Mouse (Mus musculus) midbrain, postnatal 0 days (tissue): ENCODE data around the gene Cyfip2. TPM values are rescaled to one million over a fixed set of nuclear protein-coding genes. Genes with fewer than 3 reads are reported as not detected.

ENCODE experiments used
- ATAC-seq: fragments of 200-750 bp; cut with Nextera tagmentation; 2 replicates; pipeline ENCODE4 v1.8.0; 2017; ENCODE audit warnings: moderate number of reproducible peaks, mild to moderate bottlenecking, moderate TSS enrichment, moderate library complexity; ENCODE audit not compliant: low FRiP score
- DNase-seq: peaks from one replicate; pipeline ENCODE4 v3.0.0-alpha.2; 2015; ENCODE audit warnings: low spot score
- H3K27ac ChIP-seq: fragments of 300-500 bp; sonication (generic); 2 replicates; pipeline ENCODE4 v1.5.1; 2014; ENCODE audit warnings: low read depth, mild to moderate bottlenecking, low read length, mixed read lengths
- H3K27me3 ChIP-seq: fragments of 300-500 bp; sonication (generic); 2 replicates; pipeline ENCODE4 v1.6.1; 2014; ENCODE audit warnings: low read length, control low read depth, mixed read lengths; ENCODE audit not compliant: insufficient read depth
- H3K36me3 ChIP-seq: fragments of 300-500 bp; sonication (generic); 2 replicates; pipeline ENCODE4 v1.6.1; 2014; ENCODE audit warnings: low read length, control low read depth, mixed read lengths; ENCODE audit not compliant: insufficient read depth
- H3K4me1 ChIP-seq: fragments of 300-500 bp; sonication (generic); 2 replicates; pipeline ENCODE4 v1.6.1; 2014; ENCODE audit warnings: mild to moderate bottlenecking, control low read depth, antibody characterized with exemption, low read length, mixed read lengths; ENCODE audit not compliant: insufficient read depth
- H3K4me2 ChIP-seq: fragments of 300-500 bp; sonication (generic); 2 replicates; pipeline ENCODE4 v1.6.1; 2014; ENCODE audit warnings: low read depth, mild to moderate bottlenecking, low read length, mixed read lengths; ENCODE audit not compliant: poor library complexity, severe bottlenecking
- H3K4me3 ChIP-seq: fragments of 300-500 bp; sonication (generic); 2 replicates; pipeline ENCODE4 v1.5.1; 2014; ENCODE audit warnings: low read depth, mild to moderate bottlenecking, low read length, moderate library complexity
- H3K9ac ChIP-seq: fragments of 300-500 bp; sonication (generic); replicated peaks from 2 replicates; pipeline ENCODE4 v1.6.1; 2014; ENCODE audit warnings: mild to moderate bottlenecking, low read length, moderate library complexity, mixed read lengths; ENCODE audit not compliant: poor library complexity, severe bottlenecking
- H3K9me3 ChIP-seq: fragments of 300-500 bp; sonication (generic); 2 replicates; pipeline ENCODE4 v1.6.1; 2016; ENCODE audit warnings: low read length, control low read depth
- CTCF ChIP-seq: IDR thresholded peaks from 2 replicates; pipeline ENCODE4 v1.5.1; 2016; ENCODE audit warnings: antibody characterized with exemption, mild to moderate bottlenecking
- WGBS: fragments of 180-500 bp; shearing (Covaris S2); extraction: QIAGEN DNeasy Blood & Tissue Kit; methylation state at CpG from one replicate; pipeline ENCODE4 v1.1.7; 2014; 5-methylcytosine and 5-hydroxymethylcytosine counted together
- polyA plus RNA-seq: library from polyadenylated mRNA; unstranded; fragments of >200 nt; fragmentation: Nextera tagmentation; extraction: Ambion mirVana; gene quantifications from 2 replicates; pipeline ENCODE4 v1.2.1, GENCODE M21; 2015
- total RNA-seq: library from RNA; depleted of rRNA; stranded (reverse); fragments of >200 nt; gene quantifications from 2 replicates; pipeline ENCODE4 v1.2.3, GENCODE M21; 2014

Gene Cyfip2
- total and polyA plus RNA-seq, 2 experiments from 2014 or later: 83.7 to 133 TPM

DNA sequence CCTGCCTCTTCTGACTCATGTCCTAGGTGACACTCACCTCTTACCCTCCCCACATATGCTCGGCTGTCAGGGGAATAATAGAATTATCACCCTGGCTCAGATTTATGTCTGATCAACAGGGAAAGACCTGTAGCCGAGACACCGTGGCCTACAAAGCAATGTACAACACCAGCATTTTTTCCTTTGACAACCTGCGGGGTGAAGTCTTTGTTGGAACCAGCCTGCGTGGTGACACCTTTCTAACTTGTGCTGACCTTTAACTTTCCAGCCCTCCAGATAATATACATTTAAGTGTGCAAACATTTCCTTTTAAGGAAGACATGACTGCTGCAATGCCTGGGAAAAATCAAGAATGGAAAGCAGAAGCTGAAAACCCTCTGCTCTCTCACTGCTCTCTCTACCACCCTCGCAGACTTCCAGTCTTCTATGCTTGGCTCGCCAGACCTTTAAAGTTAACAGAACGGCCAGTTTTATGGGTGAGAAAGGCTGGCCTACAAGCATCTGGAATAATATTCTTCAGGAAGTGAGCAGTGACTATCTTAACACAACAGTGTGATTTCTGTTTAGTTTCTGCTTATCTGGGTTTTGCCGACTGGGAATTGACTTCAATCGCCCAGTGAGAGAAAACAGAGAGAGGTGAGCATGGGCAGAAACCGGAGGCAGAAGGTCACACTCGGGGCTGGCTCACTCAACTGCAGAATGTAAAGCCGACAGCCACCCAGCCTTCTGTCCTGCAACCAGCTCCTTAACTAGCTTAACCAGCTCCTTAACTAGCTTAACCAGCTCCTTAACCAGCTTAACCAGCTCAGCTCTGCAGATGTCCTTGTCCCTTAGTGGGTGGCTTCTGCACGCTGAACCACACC is 98.1 kb downstream of the Cyfip2 start:
- H3K4me1 ChIP-seq: peaks cover 7% of the 10 kb centered on the region
- H3K27ac ChIP-seq: peak overlapping the region; percentile 27; the same call in 1 of the 2 replicates
- ATAC-seq (no peak), DNase-seq (no peak)
- H3K27me3 ChIP-seq: no peaks in the 10 kb centered on the region
- H3K9me3 ChIP-seq: no peaks in the 10 kb centered on the region
- no peak for TF ChIP-seq CTCF
- peaks cover 3% of the 10 kb centered on the region; the same call in 1 of the 2 replicates for H3K36me3 ChIP-seq
- H3K4me2 ChIP-seq: no peak overlapping the region
- no peak overlapping the region for H3K4me3 ChIP-seq
- H3K9ac ChIP-seq: no peak overlapping the region
- WGBS: 70% methylated on average over 14 of the region's 14 CpGs

DNA sequence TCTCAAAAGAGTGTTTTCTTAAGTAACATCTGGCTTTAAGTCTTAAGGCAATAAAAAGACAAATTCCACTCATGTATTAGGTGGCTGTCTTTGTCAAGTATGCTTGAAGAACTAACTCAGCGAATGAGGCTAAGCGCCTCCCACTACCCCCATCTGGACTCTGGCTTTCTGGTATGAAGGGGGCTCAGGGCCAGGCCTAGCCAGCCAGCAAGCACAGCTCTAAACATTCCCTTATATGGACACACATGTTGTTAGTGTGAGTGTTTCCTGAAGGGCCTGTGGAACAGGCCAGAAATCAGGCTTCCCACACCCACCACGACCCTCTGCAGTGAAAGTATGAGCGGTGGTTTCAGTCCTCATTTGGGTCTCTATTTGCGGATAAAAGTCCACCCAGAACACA is 98.8 kb downstream of the Cyfip2 start:
- 81% methylated on average over 5 of the region's 5 CpGs for WGBS
- DNase-seq: no peak
- no peak for TF ChIP-seq CTCF
- no peak overlapping the region for H3K4me2 ChIP-seq
- H3K27ac ChIP-seq: no peak overlapping the region
- H3K36me3 ChIP-seq: peaks cover 7% of the 10 kb centered on the region; the same call in 1 of the 2 replicates
- H3K9ac ChIP-seq: no peak overlapping the region
- no peak for ATAC-seq
- H3K27me3 ChIP-seq: no peaks in the 10 kb centered on the region
- no peaks in the 10 kb centered on the region for H3K9me3 ChIP-seq
- no peaks in the 10 kb centered on the region; the same call in 1 of the 2 replicates for H3K4me1 ChIP-seq
- H3K4me3 ChIP-seq: no peak overlapping the region

DNA sequence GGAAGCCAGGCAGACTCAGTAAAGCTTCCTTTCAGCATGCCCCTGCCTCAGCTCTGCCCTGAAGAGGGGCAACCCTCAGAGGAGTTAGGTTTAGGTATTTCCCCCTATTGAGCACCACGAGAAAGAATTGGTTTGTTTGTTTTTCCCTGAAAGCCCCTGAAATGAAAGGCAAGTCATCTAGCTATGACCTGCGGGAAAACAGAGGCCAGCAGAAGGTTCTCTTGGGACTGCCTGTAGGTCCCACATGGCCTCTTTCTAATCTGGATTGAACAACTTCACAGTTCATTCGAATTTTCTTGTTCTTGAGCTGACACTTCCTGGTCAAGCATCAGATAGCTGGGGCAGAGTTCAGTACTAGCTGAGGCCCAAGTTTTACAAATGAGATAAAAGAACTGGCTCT is 100.8 kb downstream of the Cyfip2 start:
- WGBS: 28% methylated on average over 3 of the region's 3 CpGs
- H3K27ac ChIP-seq: no peak overlapping the region
- no peak for ATAC-seq
- H3K4me2 ChIP-seq: no peak overlapping the region
- no peak for TF ChIP-seq CTCF
- no peaks in the 10 kb centered on the region for H3K27me3 ChIP-seq
- no peaks in the 10 kb centered on the region for H3K4me1 ChIP-seq
- H3K36me3 ChIP-seq: peaks cover 22% of the 10 kb centered on the region; the same call in 1 of the 2 replicates
- no peak overlapping the region for H3K4me3 ChIP-seq
- no peak for DNase-seq
- no peaks in the 10 kb centered on the region for H3K9me3 ChIP-seq
- no peak overlapping the region for H3K9ac ChIP-seq

DNA sequence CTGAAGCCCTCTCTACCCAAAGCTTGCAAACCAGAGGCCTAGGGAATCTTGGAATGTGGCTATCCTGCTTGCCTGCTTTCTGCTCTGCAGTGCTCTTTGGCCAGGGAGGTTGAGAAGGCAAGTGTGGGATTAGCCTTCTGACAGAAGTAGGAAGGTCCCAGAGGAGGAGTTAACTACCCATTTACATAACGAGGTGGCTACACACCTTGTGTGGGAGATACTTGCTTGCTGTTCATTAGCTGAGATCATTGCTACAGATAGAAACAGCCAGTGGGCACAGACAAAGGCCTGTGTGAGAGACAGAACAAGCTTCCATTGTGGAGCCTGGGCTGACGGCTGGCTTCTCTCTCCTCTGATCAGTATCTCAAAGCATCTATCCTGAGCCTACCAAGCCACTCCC is 102.8 kb downstream of the Cyfip2 start:
- Histone ChIP-seq H3K36me3 (peaks cover 34% of the 10 kb centered on the region; the same call in 1 of the 2 replicates), H3K27me3 (no peaks in the 10 kb centered on the region), H3K9me3 (no peaks in the 10 kb centered on the region), H3K9ac (no peak overlapping the region), H3K4me1 (no peaks in the 10 kb centered on the region), H3K4me2 (no peak overlapping the region), H3K4me3 (no peak overlapping the region), H3K27ac (no peak overlapping the region)
- WGBS: 59% methylated on average over 2 of the region's 2 CpGs
- DNase-seq: no peak
- ATAC-seq: no peak
- TF ChIP-seq CTCF: no peak

DNA sequence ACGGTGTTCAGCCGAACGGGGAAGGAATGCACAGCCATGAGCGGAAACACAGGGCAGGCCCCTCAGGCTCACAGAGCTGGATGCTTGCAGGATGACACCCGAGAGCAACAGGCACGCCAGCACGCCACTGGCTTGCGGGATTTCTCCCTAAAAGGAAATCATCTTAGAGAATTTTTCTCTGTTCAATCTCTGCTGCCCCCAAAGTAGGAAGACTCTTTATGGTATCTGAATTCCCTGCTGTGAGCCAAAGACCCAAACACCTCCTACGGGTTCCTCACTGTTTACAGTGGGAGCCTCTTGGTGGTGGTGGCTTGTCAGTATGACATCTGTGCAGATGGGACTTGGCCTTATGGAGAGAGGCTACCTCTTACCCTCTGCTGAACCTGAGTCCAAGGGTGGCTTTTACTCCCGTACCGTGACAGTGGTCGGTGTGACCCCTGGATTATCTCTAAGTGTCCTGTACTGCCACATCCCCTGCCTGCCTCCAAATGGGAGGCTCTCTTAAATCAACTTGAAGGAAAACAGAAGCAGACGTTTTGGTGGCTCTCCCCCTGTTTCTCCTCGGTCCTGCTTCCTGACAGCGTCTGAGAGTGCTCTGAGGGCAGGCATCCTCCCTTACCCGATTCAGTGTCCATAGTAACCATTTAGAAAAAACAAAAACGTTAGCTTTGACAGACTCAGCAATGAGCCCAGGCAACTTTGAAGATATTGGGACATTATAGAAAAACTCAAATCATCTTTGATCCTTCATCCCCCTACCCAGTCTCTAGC is 106.8 kb downstream of the Cyfip2 start:
- no peak for DNase-seq
- Histone ChIP-seq H3K9me3 (no peaks in the 10 kb centered on the region), H3K27ac (no peak overlapping the region), H3K27me3 (no peaks in the 10 kb centered on the region), H3K4me3 (no peak overlapping the region), H3K4me1 (no peaks in the 10 kb centered on the region), H3K36me3 (peaks cover 46% of the 10 kb centered on the region; the same call in 1 of the 2 replicates), H3K9ac (no peak overlapping the region), H3K4me2 (no peak overlapping the region)
- TF ChIP-seq CTCF: no peak
- WGBS: 79% methylated on average over 17 of the region's 17 CpGs
- no peak for ATAC-seq

DNA sequence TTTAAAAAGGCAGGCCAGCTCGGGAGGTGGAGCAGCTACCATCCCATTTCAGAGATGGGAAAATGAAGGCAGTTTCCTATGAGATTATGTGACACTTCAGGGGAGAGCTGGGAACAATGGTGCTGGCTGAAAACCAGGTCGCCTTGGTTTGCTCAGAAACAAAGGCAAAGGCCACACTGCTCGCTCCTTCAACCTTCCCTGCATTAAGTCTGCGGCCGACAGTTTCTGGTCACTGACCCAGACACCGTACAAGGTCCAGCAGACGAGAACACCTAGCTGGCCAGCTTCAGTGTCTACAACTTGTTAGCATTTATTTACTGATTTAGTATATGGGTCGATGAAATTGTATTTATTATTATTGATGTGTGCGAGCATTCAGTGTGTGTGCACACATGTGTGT is 107.8 kb downstream of the Cyfip2 start:
- Histone ChIP-seq H3K36me3 (peaks cover 55% of the 10 kb centered on the region), H3K4me2 (no peak overlapping the region), H3K9me3 (no peaks in the 10 kb centered on the region), H3K9ac (no peak overlapping the region), H3K4me1 (no peaks in the 10 kb centered on the region), H3K4me3 (no peak overlapping the region), H3K27ac (no peak overlapping the region), H3K27me3 (no peaks in the 10 kb centered on the region)
- ATAC-seq (no peak), DNase-seq (no peak)
- TF ChIP-seq CTCF: no peak
- WGBS: 88% methylated on average over 9 of the region's 9 CpGs
